Mouse (Mus musculus): Measurements from ENCODE around the gene Cypt2. TPM values are rescaled to one million over a fixed set of nuclear protein-coding genes. Genes with fewer than 3 reads are reported as not detected.

Cypt2 gene
- not detected for polyA plus RNA-seq (2017; shearing (Covaris generic))

DNA sequence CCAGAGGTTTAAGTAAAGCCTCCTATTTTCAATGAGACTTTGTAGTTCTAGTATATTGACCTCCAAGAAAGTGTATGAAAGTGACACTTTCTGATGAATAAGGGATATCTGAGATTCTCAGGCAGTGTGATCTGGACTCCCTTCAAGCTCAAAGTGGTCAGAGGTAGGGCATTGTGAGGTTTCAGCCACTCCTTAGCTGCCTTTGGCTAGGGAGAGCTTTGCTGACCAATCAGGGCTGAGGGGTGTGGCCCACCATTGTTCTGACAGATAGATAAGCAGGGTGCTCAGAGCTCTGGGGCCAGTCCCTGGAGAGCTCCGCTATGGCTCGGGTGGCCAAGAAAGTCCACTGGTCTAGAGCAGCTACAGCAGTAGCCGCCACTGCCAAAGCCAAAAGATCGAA lies at the start of gene Cypt2:
Gene Cypt2 (plus strand): TSS at position 301 of the 400 bp plus-strand sequence.

Data from activated CD4-positive, CD25-positive, alpha-beta regulatory T cell, adult 9 weeks (primary cell).